Mouse (Mus musculus): Measurements from ENCODE around the gene Nup107. TPM values are rescaled to one million over a fixed set of nuclear protein-coding genes. Genes with fewer than 3 reads are reported as not detected.

Nup107 gene
- polyA plus RNA-seq, 1 experiment from 2014 or later = 39.1 TPM

GRCm38 (mm10) chr10:117795206-117795605 lies 2.7 kb upstream of the Nup107 start:
- Histone ChIP-seq H3K36me3 (replicated peaks; ENCODE audit: control insufficient read depth, insufficient read depth) (no peaks in the 10 kb centered on the region; the same call in 1 of the 2 replicates), H3K9me3 (ENCODE audit: control insufficient read depth, low read length) (no peaks in the 10 kb centered on the region; the same call in 1 of the 2 replicates), H3K9ac (no peak overlapping the region), H3K4me3 (replicated peaks; ENCODE audit: low read length) (no peak overlapping the region), H3K27me3 (ENCODE audit: control insufficient read depth, insufficient read depth, low read length) (no peaks in the 10 kb centered on the region), H3K4me2 (replicated peaks) (no peak overlapping the region), H3K27ac (no peak overlapping the region), H3K4me1 (replicated peaks; ENCODE audit: control insufficient read depth, insufficient read depth, low read length) (peaks cover 15% of the 10 kb centered on the region; the same call in 1 of the 2 replicates)
- ATAC-seq (ENCODE audit: low FRiP score) (no peak), DNase-seq (ENCODE audit: low spot score) (no peak)
- WGBS = 83% methylated on average over 4 of the region's 4 CpGs

- ATAC-seq (ENCODE audit: low FRiP score) (no peak), DNase-seq (ENCODE audit: low spot score) (no peak)
- WGBS = 83% methylated on average over 11 of the region's 11 CpGs
- peak overlapping the region; percentile 75 for H3K4me3 ChIP-seq (replicated peaks; ENCODE audit: low read length)
- peaks cover 15% of the 10 kb centered on the region; the same call in 1 of the 2 replicates for H3K4me1 ChIP-seq (replicated peaks; ENCODE audit: control insufficient read depth, insufficient read depth, low read length)
- H3K4me2 ChIP-seq (replicated peaks) = peak overlapping the region; percentile 74
- H3K27ac ChIP-seq = no peak overlapping the region
- no peaks in the 10 kb centered on the region; the same call in 1 of the 2 replicates for H3K9me3 ChIP-seq (ENCODE audit: control insufficient read depth, low read length)
- H3K9ac ChIP-seq = no peak overlapping the region
- H3K36me3 ChIP-seq (replicated peaks; ENCODE audit: control insufficient read depth, insufficient read depth) = no peaks in the 10 kb centered on the region; the same call in 1 of the 2 replicates
- H3K27me3 ChIP-seq (ENCODE audit: control insufficient read depth, insufficient read depth, low read length) = no peaks in the 10 kb centered on the region
These were observed 1.0 kb upstream of the Nup107 start for GRCm38 (mm10) chr10:117793436-117794030.

DNA sequence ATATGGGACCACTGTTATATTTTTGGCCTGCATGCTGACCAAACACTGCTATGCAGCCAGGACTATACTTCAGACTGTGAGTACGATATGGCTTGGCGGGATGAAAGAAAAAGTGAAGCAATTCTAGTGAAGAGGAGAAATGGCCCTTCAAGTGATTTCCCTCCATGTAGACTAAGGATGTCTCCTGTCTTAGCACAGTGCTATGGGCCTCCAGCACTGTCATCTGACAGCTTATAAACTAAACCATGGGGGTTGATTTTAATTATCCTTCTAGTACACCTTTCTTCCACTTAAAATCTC lies 1.4 kb downstream of the Nup107 start:
- Histone ChIP-seq H3K9ac (no peak overlapping the region), H3K4me1 (replicated peaks; ENCODE audit: control insufficient read depth, insufficient read depth, low read length) (peaks cover 15% of the 10 kb centered on the region; the same call in 1 of the 2 replicates), H3K9me3 (ENCODE audit: control insufficient read depth, low read length) (no peaks in the 10 kb centered on the region; the same call in 1 of the 2 replicates), H3K27me3 (ENCODE audit: control insufficient read depth, insufficient read depth, low read length) (no peaks in the 10 kb centered on the region), H3K36me3 (replicated peaks; ENCODE audit: control insufficient read depth, insufficient read depth) (peaks cover 16% of the 10 kb centered on the region), H3K4me3 (replicated peaks; ENCODE audit: low read length) (no peak overlapping the region), H3K4me2 (replicated peaks) (peak overlapping the region; percentile 74; the same call in 1 of the 2 replicates), H3K27ac (no peak overlapping the region)
- WGBS = 96% methylated on average over 2 of the region's 2 CpGs
- DNase-seq (ENCODE audit: low spot score) (no peak), ATAC-seq (ENCODE audit: low FRiP score) (no peak)

DNA sequence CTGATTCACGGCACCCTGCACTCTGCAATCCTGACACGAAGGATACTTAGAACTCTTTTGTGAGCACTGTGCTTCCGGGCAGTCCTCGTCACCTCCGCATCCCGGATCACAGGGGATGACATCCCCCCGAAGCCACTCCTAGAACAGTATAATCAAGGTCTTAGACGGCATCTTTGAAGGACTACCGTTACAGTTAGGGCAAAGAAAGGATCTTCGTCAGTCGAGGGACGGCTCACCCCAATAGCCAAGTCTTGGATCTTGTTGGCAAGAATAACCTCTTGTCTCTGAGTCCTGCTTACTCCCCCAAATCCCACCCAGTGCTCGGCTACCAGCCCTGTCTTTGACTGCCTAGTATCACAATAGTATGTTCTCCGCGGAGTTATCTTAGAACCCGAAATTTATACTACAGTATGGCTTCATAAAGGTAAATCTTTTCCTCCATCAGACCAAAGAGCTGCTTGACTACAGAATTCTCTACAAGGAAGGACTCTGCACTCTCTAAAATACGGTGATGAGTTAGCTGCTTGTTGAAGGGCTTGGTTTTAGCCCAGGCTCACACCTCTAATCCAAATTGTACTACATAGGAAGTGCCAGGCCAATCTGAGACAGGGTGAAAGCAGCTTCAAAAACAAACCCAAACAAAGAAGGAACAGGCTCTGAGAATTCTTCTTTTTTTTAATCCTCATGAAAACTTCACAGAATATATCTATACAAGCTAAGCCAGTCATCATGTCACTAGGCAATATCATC lies 1.9 kb downstream of the Nup107 start:
- Histone ChIP-seq H3K4me1 (replicated peaks; ENCODE audit: control insufficient read depth, insufficient read depth, low read length) (peaks cover 15% of the 10 kb centered on the region; the same call in 1 of the 2 replicates), H3K27me3 (ENCODE audit: control insufficient read depth, insufficient read depth, low read length) (no peaks in the 10 kb centered on the region), H3K4me2 (replicated peaks) (no peak overlapping the region), H3K4me3 (replicated peaks; ENCODE audit: low read length) (no peak overlapping the region), H3K9me3 (ENCODE audit: control insufficient read depth, low read length) (no peaks in the 10 kb centered on the region), H3K27ac (no peak overlapping the region), H3K36me3 (replicated peaks; ENCODE audit: control insufficient read depth, insufficient read depth) (peaks cover 21% of the 10 kb centered on the region), H3K9ac (no peak overlapping the region)
- no peak for ATAC-seq (ENCODE audit: low FRiP score)
- DNase-seq (ENCODE audit: low spot score) = no peak
- WGBS = 95% methylated on average over 17 of the region's 17 CpGs

GRCm38 (mm10) chr10:117790011-117790410 lies 2.5 kb downstream of the Nup107 start:
- Histone ChIP-seq H3K36me3 (replicated peaks; ENCODE audit: control insufficient read depth, insufficient read depth) (peaks cover 25% of the 10 kb centered on the region), H3K4me2 (replicated peaks) (no peak overlapping the region), H3K27me3 (ENCODE audit: control insufficient read depth, insufficient read depth, low read length) (no peaks in the 10 kb centered on the region), H3K4me1 (replicated peaks; ENCODE audit: control insufficient read depth, insufficient read depth, low read length) (peaks cover 15% of the 10 kb centered on the region; the same call in 1 of the 2 replicates), H3K9ac (no peak overlapping the region), H3K4me3 (replicated peaks; ENCODE audit: low read length) (no peak overlapping the region), H3K9me3 (ENCODE audit: control insufficient read depth, low read length) (no peaks in the 10 kb centered on the region), H3K27ac (no peak overlapping the region)
- 94% methylated on average over 1 of the region's 1 CpGs for WGBS
- no peak for DNase-seq (ENCODE audit: low spot score)
- no peak for ATAC-seq (ENCODE audit: low FRiP score)

- 98% methylated on average over 7 of the region's 7 CpGs for WGBS
- Histone ChIP-seq H3K4me2 (replicated peaks) (no peak overlapping the region), H3K4me3 (replicated peaks; ENCODE audit: low read length) (no peak overlapping the region), H3K27ac (no peak overlapping the region), H3K9ac (no peak overlapping the region), H3K36me3 (replicated peaks; ENCODE audit: control insufficient read depth, insufficient read depth) (peaks cover 72% of the 10 kb centered on the region), H3K27me3 (ENCODE audit: control insufficient read depth, insufficient read depth, low read length) (no peaks in the 10 kb centered on the region), H3K4me1 (replicated peaks; ENCODE audit: control insufficient read depth, insufficient read depth, low read length) (no peaks in the 10 kb centered on the region), H3K9me3 (ENCODE audit: control insufficient read depth, low read length) (no peaks in the 10 kb centered on the region)
- DNase-seq (ENCODE audit: low spot score) (no peak), ATAC-seq (ENCODE audit: low FRiP score) (no peak)
These were observed 7.9 kb downstream of the Nup107 start for GRCm38 (mm10) chr10:117784646-117785045.

DNA sequence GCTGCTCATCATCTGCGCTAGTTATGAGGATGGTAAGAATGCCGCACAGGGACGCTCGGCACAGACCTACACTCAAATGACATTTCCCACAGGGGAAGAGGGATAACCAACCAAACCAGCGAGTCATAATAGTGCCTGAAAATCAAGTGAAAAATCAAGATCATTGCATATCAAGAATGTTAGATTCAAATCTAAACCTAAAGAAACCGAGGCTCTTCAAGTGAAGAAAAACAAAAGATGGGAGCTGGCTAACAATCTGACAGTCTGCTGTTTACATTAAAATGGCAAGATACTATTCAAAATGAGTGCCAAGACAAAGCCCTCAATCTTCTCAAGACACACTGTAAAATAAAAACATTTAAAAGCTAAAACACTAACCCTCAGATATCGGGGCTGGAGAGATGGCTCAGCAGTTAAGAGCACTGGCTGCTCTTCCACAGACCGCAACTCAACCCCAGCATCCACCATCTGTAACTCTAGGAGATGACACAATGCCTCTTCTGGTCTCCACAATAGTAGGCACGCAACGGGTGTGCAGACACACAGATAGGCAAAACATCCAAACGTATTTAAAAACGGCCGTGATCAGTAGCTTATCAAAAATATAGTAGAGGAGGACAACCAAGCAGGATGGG lies 8.6 kb downstream of the Nup107 start:
- Histone ChIP-seq H3K36me3 (replicated peaks; ENCODE audit: control insufficient read depth, insufficient read depth) (peaks cover 76% of the 10 kb centered on the region), H3K4me1 (replicated peaks; ENCODE audit: control insufficient read depth, insufficient read depth, low read length) (no peaks in the 10 kb centered on the region), H3K9me3 (ENCODE audit: control insufficient read depth, low read length) (no peaks in the 10 kb centered on the region), H3K4me2 (replicated peaks) (no peak overlapping the region), H3K9ac (no peak overlapping the region), H3K27ac (no peak overlapping the region), H3K27me3 (ENCODE audit: control insufficient read depth, insufficient read depth, low read length) (no peaks in the 10 kb centered on the region), H3K4me3 (replicated peaks; ENCODE audit: low read length) (no peak overlapping the region)
- ATAC-seq (ENCODE audit: low FRiP score) (no peak), DNase-seq (ENCODE audit: low spot score) (no peak)
- 98% methylated on average over 13 of the region's 13 CpGs for WGBS

DNA sequence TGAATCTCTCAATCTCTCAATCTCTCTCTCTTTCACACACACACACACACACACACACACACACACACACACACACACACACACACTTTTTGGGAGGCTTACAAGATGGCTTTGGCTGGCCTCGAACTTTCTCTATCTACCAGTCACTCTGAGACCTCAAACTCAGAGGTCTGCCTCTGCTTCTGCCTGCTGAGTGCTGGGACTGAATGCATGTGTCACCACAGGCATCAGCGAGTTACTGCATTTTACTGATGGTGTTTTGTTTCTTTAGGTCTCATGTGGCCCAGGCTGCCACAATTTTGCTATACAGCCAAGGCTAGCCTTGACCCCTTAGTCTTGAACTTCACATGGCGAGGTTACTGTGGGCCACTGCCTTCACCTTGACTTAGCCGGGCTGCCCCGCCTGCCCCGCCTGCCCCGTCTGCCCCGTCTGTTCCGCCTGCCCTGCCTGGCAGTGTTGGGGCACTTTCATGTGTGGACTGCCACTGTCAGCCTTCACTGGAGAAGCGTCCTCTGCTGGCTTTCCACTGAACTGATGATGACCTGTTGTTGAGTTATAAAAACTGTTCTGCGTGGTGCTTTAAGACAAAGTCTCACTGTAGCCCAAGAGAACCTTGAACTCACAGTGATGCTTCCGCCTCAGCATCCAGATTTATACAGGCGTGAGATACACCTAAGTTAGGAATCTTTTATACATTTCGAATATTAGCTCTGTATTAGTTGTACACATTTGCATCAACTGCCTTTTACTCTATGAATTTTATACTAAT lies 9.8 kb downstream of the Nup107 start:
- no peak overlapping the region for H3K4me2 ChIP-seq (replicated peaks)
- no peak overlapping the region for H3K9ac ChIP-seq
- ATAC-seq (ENCODE audit: low FRiP score) (no peak), DNase-seq (ENCODE audit: low spot score) (no peak)
- H3K27ac ChIP-seq = no peak overlapping the region
- no peaks in the 10 kb centered on the region for H3K9me3 ChIP-seq (ENCODE audit: control insufficient read depth, low read length)
- H3K4me1 ChIP-seq (replicated peaks; ENCODE audit: control insufficient read depth, insufficient read depth, low read length) = no peaks in the 10 kb centered on the region
- whole genome bisulfite sequencing = 95% methylated on average over 14 of the region's 14 CpGs
- H3K4me3 ChIP-seq (replicated peaks; ENCODE audit: low read length) = no peak overlapping the region
- H3K36me3 ChIP-seq (replicated peaks; ENCODE audit: control insufficient read depth, insufficient read depth) = peaks cover 87% of the 10 kb centered on the region
- no peaks in the 10 kb centered on the region for H3K27me3 ChIP-seq (ENCODE audit: control insufficient read depth, insufficient read depth, low read length)

DNA sequence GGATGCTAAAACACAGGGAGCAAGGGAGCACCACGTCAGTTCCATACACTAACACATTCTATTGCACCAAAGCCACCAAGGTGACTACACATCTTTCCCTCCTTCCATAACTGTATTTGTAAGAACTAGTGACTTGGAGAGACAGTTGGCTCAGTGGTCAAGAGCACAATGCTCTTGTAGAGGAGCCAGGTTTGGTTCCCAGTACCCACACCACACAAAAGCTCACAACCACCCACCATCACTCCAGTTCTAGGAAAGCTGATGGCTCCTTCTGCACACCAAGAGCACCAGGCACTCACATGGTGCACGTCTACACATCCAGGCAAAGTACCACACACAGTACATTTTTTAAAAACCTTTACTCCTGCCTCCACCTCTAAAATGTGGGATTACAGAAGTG lies 10.4 kb downstream of the Nup107 start:
- H3K27me3 ChIP-seq (ENCODE audit: control insufficient read depth, insufficient read depth, low read length) = no peaks in the 10 kb centered on the region
- peaks cover 85% of the 10 kb centered on the region for H3K36me3 ChIP-seq (replicated peaks; ENCODE audit: control insufficient read depth, insufficient read depth)
- H3K4me2 ChIP-seq (replicated peaks) = no peak overlapping the region
- no peaks in the 10 kb centered on the region for H3K4me1 ChIP-seq (replicated peaks; ENCODE audit: control insufficient read depth, insufficient read depth, low read length)
- no peak overlapping the region for H3K9ac ChIP-seq
- H3K27ac ChIP-seq = no peak overlapping the region
- 91% methylated on average over 2 of the region's 2 CpGs for WGBS
- ATAC-seq (ENCODE audit: low FRiP score) (no peak), DNase-seq (ENCODE audit: low spot score) (no peak)
- H3K9me3 ChIP-seq (ENCODE audit: control insufficient read depth, low read length) = no peaks in the 10 kb centered on the region
- H3K4me3 ChIP-seq (replicated peaks; ENCODE audit: low read length) = no peak overlapping the region
